Mouse (Mus musculus) kidney, postnatal 36 days (tissue): ENCODE measurements around the gene Elp6.

Source experiments
- DNase-seq, 2 experiments: peaks; one replicate each; pipeline ENCODE4 v3.0.0; 2021 to 2022; ENCODE audit warnings: mixed read lengths in 2 of 2

Gene Elp6

GRCm38 (mm10) chr9:110362337-110362736 is 57.4 kb downstream of the Elp6 start:
- DNase-seq = peak in 1 of 2 experiments; percentile 43

- peak; percentile 18 to 34 for DNase-seq
Observed at GRCm38 (mm10) chr9:110366746-110367145, 61.8 kb downstream of the Elp6 start.

DNA sequence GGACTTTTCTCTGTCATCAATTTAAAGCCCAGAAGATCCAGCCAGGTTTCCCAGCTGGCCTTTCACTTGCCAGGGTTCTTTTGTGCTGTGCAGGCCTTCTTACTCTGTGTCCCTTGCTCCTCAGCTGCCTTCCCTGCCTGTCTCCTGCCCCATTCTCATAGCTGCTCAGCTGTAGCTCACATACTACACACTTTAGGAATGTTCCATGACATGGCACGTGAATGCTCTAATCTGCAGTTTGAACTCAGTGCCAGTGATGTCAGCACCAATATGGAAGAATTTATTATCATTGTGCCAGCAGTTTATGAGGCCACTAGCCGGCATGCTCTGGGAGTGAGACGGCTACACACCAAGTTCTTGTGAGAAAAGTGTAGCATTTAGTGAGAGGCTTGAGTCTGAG is 64.9 kb downstream of the Elp6 start:
- DNase-seq = no peak
